Comparison of ENCODE assay signal across 25 mouse cellular contexts in genomic region chr11:93470771-93471170, GRCm38 (mm10).
A peak's percentile ranks its signal among the peaks of the same experiment; 100 is the strongest.
DNase-seq lines count a peak whose midpoint lies in the region; ATAC-seq and TF ChIP-seq lines count a peak whose summit lies in the region.
"Had no signal": no experiment of that assay in that cellular context is flagged by ENCODE, and none has a peak within 500 bp of the region (broad histone marks: within the 10 kb centered on the region; RNA-seq: fewer than 3 reads in every experiment).

No protein-coding gene starts in this region.

- H3K36me3 ChIP-seq in embryonic facial prominence, embryonic 14.5 days (ENCODE audit: control insufficient read depth, insufficient read depth, low read length) = no peaks in the 10 kb centered on the region
- H3K36me3 ChIP-seq in embryonic facial prominence, embryonic 10.5 days (replicated peaks) = no peaks in the 10 kb centered on the region
- no peaks in the 10 kb centered on the region for H3K36me3 ChIP-seq in limb, embryonic 14.5 days (ENCODE audit: control insufficient read depth, insufficient read depth, low read length)
- no peaks in the 10 kb centered on the region for H3K36me3 ChIP-seq in limb, embryonic 10.5 days
- no peaks in the 10 kb centered on the region for H3K36me3 ChIP-seq in midbrain, embryonic 16.5 days (ENCODE audit: control insufficient read depth, insufficient read depth, low read length)
- H3K36me3 ChIP-seq: embryonic facial prominence, embryonic 12.5 days; forebrain, embryonic 15.5 days; heart, embryonic 12.5 days; stomach, embryonic 15.5 days had no signal

- H3K4me3 ChIP-seq in embryonic facial prominence, embryonic 14.5 days (ENCODE audit: low read depth, low read length) = no peak overlapping the region
- no peak overlapping the region for H3K4me3 ChIP-seq in embryonic facial prominence, embryonic 10.5 days
- H3K4me3 ChIP-seq in limb, embryonic 14.5 days (replicated peaks; ENCODE audit: low read length) = no peak overlapping the region
- H3K4me3 ChIP-seq in limb, embryonic 10.5 days = no peak overlapping the region
- H3K4me3 ChIP-seq in midbrain, embryonic 16.5 days (ENCODE audit: low read depth, low read length) = no peak overlapping the region
- H3K4me3 ChIP-seq: embryonic facial prominence, embryonic 12.5 days; erythroblast, embryonic 14.5 days; forebrain, embryonic 15.5 days; heart, embryonic 12.5 days; stomach, embryonic 15.5 days had no signal

- H3K27me3 ChIP-seq in embryonic facial prominence, embryonic 14.5 days (replicated peaks; ENCODE audit: control insufficient read depth, insufficient read depth, low read length) = no peaks in the 10 kb centered on the region
- no peaks in the 10 kb centered on the region for H3K27me3 ChIP-seq in embryonic facial prominence, embryonic 10.5 days (replicated peaks; ENCODE audit: low read depth, poor library complexity, severe bottlenecking)
- H3K27me3 ChIP-seq in limb, embryonic 14.5 days (ENCODE audit: control insufficient read depth, insufficient read depth, low read length) = no peaks in the 10 kb centered on the region
- no peaks in the 10 kb centered on the region for H3K27me3 ChIP-seq in limb, embryonic 10.5 days (ENCODE audit: low read depth, poor library complexity, severe bottlenecking)
- no peaks in the 10 kb centered on the region for H3K27me3 ChIP-seq in midbrain, embryonic 16.5 days (ENCODE audit: control insufficient read depth, insufficient read depth, low read depth, low read length)
- H3K27me3 ChIP-seq: embryonic facial prominence, embryonic 12.5 days; forebrain, embryonic 15.5 days; heart, embryonic 12.5 days; stomach, embryonic 15.5 days had no signal

- no peak for ATAC-seq in embryonic facial prominence, embryonic 14.5 days (ENCODE audit: low read depth)
- ATAC-seq in limb, embryonic 14.5 days (ENCODE audit: low FRiP score, low read depth) = no peak
- peak; percentile 61; the same call in 1 of the 2 replicates for ATAC-seq in midbrain, embryonic 16.5 days
- ATAC-seq: liver, postnatal 0 days; lung, postnatal 0 days had no signal

- no peaks in the 10 kb centered on the region for H3K9me3 ChIP-seq in embryonic facial prominence, embryonic 14.5 days (ENCODE audit: control insufficient read depth, low read length)
- H3K9me3 ChIP-seq in embryonic facial prominence, embryonic 10.5 days = no peaks in the 10 kb centered on the region
- no peaks in the 10 kb centered on the region for H3K9me3 ChIP-seq in limb, embryonic 14.5 days (ENCODE audit: control insufficient read depth, low read length)
- H3K9me3 ChIP-seq in limb, embryonic 10.5 days (replicated peaks) = no peaks in the 10 kb centered on the region
- H3K9me3 ChIP-seq in midbrain, embryonic 16.5 days (replicated peaks; ENCODE audit: control insufficient read depth, low read length, poor library complexity, severe bottlenecking) = no peaks in the 10 kb centered on the region
- H3K9me3 ChIP-seq: embryonic facial prominence, embryonic 12.5 days; forebrain, embryonic 15.5 days; heart, embryonic 12.5 days; stomach, embryonic 15.5 days had no signal

- no peak overlapping the region for H3K27ac ChIP-seq in embryonic facial prominence, embryonic 14.5 days (replicated peaks; ENCODE audit: low read depth, low read length)
- H3K27ac ChIP-seq in embryonic facial prominence, embryonic 10.5 days (replicated peaks) = no peak overlapping the region
- H3K27ac ChIP-seq in limb, embryonic 14.5 days (replicated peaks; ENCODE audit: low read depth, low read length) = no peak overlapping the region
- H3K27ac ChIP-seq in limb, embryonic 10.5 days = no peak overlapping the region
- H3K27ac ChIP-seq in midbrain, embryonic 16.5 days (ENCODE audit: low read length) = 0 out of 2 replicates have a peak overlapping the region, but pooled peaks have one; percentile 17
- H3K27ac ChIP-seq: embryonic facial prominence, embryonic 12.5 days; forebrain, embryonic 15.5 days; macrophage; stomach, embryonic 15.5 days had no signal

- H3K9ac ChIP-seq in embryonic facial prominence, embryonic 14.5 days (ENCODE audit: low read depth, low read length) = no peak overlapping the region
- no peak overlapping the region for H3K9ac ChIP-seq in limb, embryonic 14.5 days (ENCODE audit: low read depth, low read length, severe bottlenecking)
- H3K9ac ChIP-seq in midbrain, embryonic 16.5 days (ENCODE audit: low read depth, low read length) = no peak overlapping the region
- H3K9ac ChIP-seq: embryonic facial prominence, embryonic 12.5 days; forebrain, embryonic 15.5 days; heart, embryonic 12.5 days; liver, postnatal 0 days; stomach, embryonic 15.5 days had no signal

- TF ChIP-seq POLR2A in limb, embryonic 14.5 days (IDR thresholded peaks at IDR 0.05; ENCODE audit: borderline replicate concordance, extremely low read depth, insufficient read depth, insufficient read length) = no peak
- no peak for TF ChIP-seq POLR2A in brain, embryonic 14.5 days (IDR thresholded peaks at IDR 0.05; ENCODE audit: borderline replicate concordance, extremely low read depth, insufficient read depth, insufficient read length, poor library complexity, severe bottlenecking)

- peak; percentile 19 for DNase-seq in embryonic facial prominence, embryonic 14.5 days (ENCODE audit: low spot score)
- DNase-seq in embryonic facial prominence, embryonic 10.5 days (ENCODE audit: low spot score) = no peak
- DNase-seq in limb, embryonic 14.5 days (ENCODE audit: low spot score) = peak; percentile 15
- DNase-seq in limb, embryonic 10.5 days (ENCODE audit: low spot score) = no peak
- DNase-seq in brain, embryonic 14.5 days (ENCODE audit: low read depth) = peak; percentile 70
- no peak for DNase-seq in kidney, adult 8-10 months
- DNase-seq in layer of hippocampus, adult 11-12 months (ENCODE audit: low spot score) = no peak
- DNase-seq: adrenal gland, postnatal 14 days; cerebellum, adult 9-10 months; gastrocnemius, postnatal 14 days; heart, adult 18-20 months; heart, postnatal 10 days; kidney, adult 9 months; kidney, postnatal 14 days; liver, postnatal 0 days; thymus, postnatal 25 days had no signal

- no peaks in the 10 kb centered on the region for H3K4me1 ChIP-seq in embryonic facial prominence, embryonic 14.5 days (ENCODE audit: control insufficient read depth, insufficient read depth, low read length)
- no peaks in the 10 kb centered on the region; the same call in 1 of the 2 replicates for H3K4me1 ChIP-seq in embryonic facial prominence, embryonic 10.5 days
- peaks cover 8% of the 10 kb centered on the region for H3K4me1 ChIP-seq in limb, embryonic 14.5 days (ENCODE audit: control insufficient read depth, insufficient read depth, low read length)
- H3K4me1 ChIP-seq in limb, embryonic 10.5 days = 0 out of 2 replicates have a peak, but pooled peaks cover 8% of the 10 kb centered on the region
- peaks cover 8% of the 10 kb centered on the region; the same call in 1 of the 2 replicates for H3K4me1 ChIP-seq in midbrain, embryonic 16.5 days (ENCODE audit: control insufficient read depth, insufficient read depth, low read length)
- H3K4me1 ChIP-seq: embryonic facial prominence, embryonic 12.5 days; heart, embryonic 12.5 days; stomach, embryonic 15.5 days had no signal

- H3K4me2 ChIP-seq in embryonic facial prominence, embryonic 14.5 days (ENCODE audit: low read depth, low read length) = no peak overlapping the region
- H3K4me2 ChIP-seq in limb, embryonic 14.5 days (replicated peaks; ENCODE audit: low read depth, low read length, severe bottlenecking) = no peak overlapping the region
- H3K4me2 ChIP-seq in midbrain, embryonic 16.5 days (ENCODE audit: low read length) = 0 out of 2 replicates have a peak overlapping the region, but pooled peaks have one; percentile 12
- H3K4me2 ChIP-seq: embryonic facial prominence, embryonic 12.5 days; forebrain, embryonic 15.5 days; heart, embryonic 12.5 days; liver, embryonic 11.5 days; stomach, embryonic 15.5 days had no signal

- 61% methylated on average over 7 of the region's 7 CpGs for WGBS in embryonic facial prominence, embryonic 14.5 days
- 72% methylated on average over 7 of the region's 7 CpGs for WGBS in embryonic facial prominence, embryonic 10.5 days
- 33% methylated on average over 7 of the region's 7 CpGs for WGBS in limb, embryonic 14.5 days
- WGBS in limb, embryonic 10.5 days = 78% methylated on average over 7 of the region's 7 CpGs
- 33% methylated on average over 7 of the region's 7 CpGs for WGBS in midbrain, embryonic 16.5 days

- TF ChIP-seq CTCF in brain, embryonic 14.5 days (IDR thresholded peaks at IDR 0.05; ENCODE audit: borderline replicate concordance, extremely low read depth, insufficient read depth, insufficient read length) = no peak

Comparison
In these comparisons a context has a peak if more than half of its experiments do, and no peak if none do; other contexts are left out.
1. DNase-seq: peak in embryonic facial prominence, embryonic 14.5 days (single experiment), limb, embryonic 14.5 days (single experiment) and brain, embryonic 14.5 days (single experiment); none in embryonic facial prominence, embryonic 10.5 days (single experiment), limb, embryonic 10.5 days (single experiment), kidney, adult 8-10 months (0 of 2) and layer of hippocampus, adult 11-12 months (single experiment).